Mouse (Mus musculus) spleen, adult 2 months (tissue): ENCODE data around the gene Otulinl. TPM values are rescaled to one million over a fixed set of nuclear protein-coding genes. Genes with fewer than 3 reads are reported as not detected.

ENCODE experiments used
- DNase-seq, 2 experiments: peaks; one replicate each; pipeline versions ENCODE4 v3.0.0 to v3.0.0-alpha.2; 2012 to 2021; ENCODE audit warnings: low spot score in 2 of 2, low read depth in 1 of 2
- H3K27ac ChIP-seq: fragments of 200-500 bp; 2 replicates; pipeline ENCODE4 v1.5.1; 2012; ENCODE audit warnings: low read length, inconsistent platforms; ENCODE audit not compliant: insufficient read depth
- H3K27me3 ChIP-seq: fragments of 200-500 bp; 2 replicates; pipeline ENCODE4 v1.6.1; 2012; ENCODE audit warnings: mild to moderate bottlenecking, moderate library complexity, low read length, inconsistent platforms; ENCODE audit not compliant: control insufficient read depth, insufficient read depth
- H3K36me3 ChIP-seq: fragments of 200-500 bp; 2 replicates; pipeline ENCODE4 v1.6.1; 2012; ENCODE audit warnings: mild to moderate bottlenecking, low read length, inconsistent platforms; ENCODE audit not compliant: control insufficient read depth, insufficient read depth
- H3K4me1 ChIP-seq: fragments of 200-500 bp; 2 replicates; pipeline ENCODE4 v1.6.1; 2011; ENCODE audit warnings: inconsistent platforms; ENCODE audit not compliant: control insufficient read depth, insufficient read depth, insufficient read length
- H3K4me3 ChIP-seq: fragments of 200-500 bp; 2 replicates; pipeline ENCODE4 v1.5.1; 2011; ENCODE audit warnings: mild to moderate bottlenecking, inconsistent platforms; ENCODE audit not compliant: insufficient read depth, insufficient read length; ENCODE audit errors: extremely low read depth
- CTCF ChIP-seq: fragments of 200-500 bp; IDR thresholded peaks from 2 replicates; pipeline ENCODE4 v1.5.1; 2011; ENCODE audit warnings: mild to moderate bottlenecking, inconsistent platforms; ENCODE audit not compliant: insufficient read depth, insufficient read length, insufficient replicate concordance; ENCODE audit errors: extremely low read depth
- POLR2A ChIP-seq: fragments of 200-500 bp; IDR thresholded peaks from 2 replicates; pipeline ENCODE4 v1.6.1; 2011; ENCODE audit warnings: low read depth, low read length, inconsistent platforms
- WGBS: fragments of 180-500 bp; shearing (Covaris S2); methylation state at CpG from one replicate; pipeline ENCODE4 v1.1.7; 2018; 5-methylcytosine and 5-hydroxymethylcytosine counted together
- polyA plus RNA-seq: library from polyadenylated mRNA; depleted of rRNA; stranded (reverse); fragments of >200 nt; gene quantifications from 2 replicates; pipeline ENCODE4 v1.2.3, GENCODE M21; 2012; rRNA removed

The Otulinl gene
- polyA plus RNA-seq, 1 experiment, result 16.0 TPM

GRCm38 (mm10) chr15:27609554-27609953, 71.8 kb downstream of the Otulinl start:
- TF ChIP-seq CTCF, result no peak
- TF ChIP-seq POLR2A, result no peak
- WGBS, result 68% methylated on average over 4 of the region's 4 CpGs
- Histone ChIP-seq H3K27me3 (no peaks in the 10 kb centered on the region), H3K4me1 (no peaks in the 10 kb centered on the region; the same call in 1 of the 2 replicates), H3K36me3 (peaks cover 38% of the 10 kb centered on the region), H3K4me3 (no peak overlapping the region), H3K27ac (no peak overlapping the region)
- no peak for DNase-seq

GRCm38 (mm10) chr15:27605252-27605651, 76.1 kb downstream of the Otulinl start:
- no peaks in the 10 kb centered on the region; the same call in 1 of the 2 replicates for H3K4me1 ChIP-seq
- H3K36me3 ChIP-seq, result peaks cover 30% of the 10 kb centered on the region
- no peak overlapping the region for H3K27ac ChIP-seq
- 74% methylated on average over 3 of the region's 3 CpGs for WGBS
- TF ChIP-seq CTCF (no peak), POLR2A (no peak)
- no peaks in the 10 kb centered on the region for H3K27me3 ChIP-seq
- DNase-seq, result no peak
- no peak overlapping the region for H3K4me3 ChIP-seq

Other genes with a start within 250 kb of the Otulinl start
- 20.2 and 25.2 TPM in 2 replicates for gene Ank, start 214.9 kb downstream of the Otulinl start, polyA plus RNA-seq
- gene Otulin, start 50.9 kb downstream of the Otulinl start, polyA plus RNA-seq, result 53.1 and 69.6 TPM in 2 replicates